Mouse (Mus musculus): ENCODE data around the gene Gm42791. TPM values are rescaled to one million over a fixed set of nuclear protein-coding genes. Genes with fewer than 3 reads are reported as not detected.

Gene Gm42791
- polyA plus RNA-seq (2016; fragmentation: Nextera tagmentation; extraction: Ambion mirVana), result 0.85 TPM in 1 of 2 replicates, not detected in the other

DNA sequence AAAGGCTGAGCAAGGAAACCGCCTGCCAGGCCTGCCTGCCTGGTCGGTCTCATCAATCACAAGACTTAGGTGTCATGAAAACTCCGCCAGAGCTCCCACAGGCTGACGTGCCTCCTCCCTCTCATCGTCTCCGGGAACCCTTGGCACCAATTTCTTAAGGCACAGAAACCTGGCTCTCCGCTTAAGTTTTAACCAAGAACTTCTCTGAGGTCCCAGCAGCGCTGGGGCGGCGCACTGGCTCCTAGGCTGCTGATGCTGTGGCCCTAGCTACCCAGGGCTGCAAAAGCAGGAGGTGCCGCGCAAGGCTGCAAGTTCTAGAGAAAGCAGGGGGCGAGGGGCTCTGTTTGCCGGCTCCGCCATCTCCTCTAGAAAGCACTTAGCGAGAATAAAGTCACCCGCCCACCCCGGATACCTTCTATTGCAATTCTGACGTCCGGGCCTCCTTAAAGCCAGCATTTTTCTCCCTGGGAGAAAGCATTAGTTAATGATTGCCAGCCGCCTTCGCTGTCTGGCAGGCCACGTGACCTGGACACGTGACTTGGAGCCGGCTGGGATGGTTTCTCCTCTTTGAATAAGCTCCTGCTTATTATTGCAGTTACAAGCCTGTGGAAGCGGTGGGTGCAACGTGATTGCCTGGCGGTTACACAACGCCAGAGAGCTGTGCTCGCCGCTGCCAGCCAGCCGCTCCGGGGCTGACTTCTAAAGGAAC is at the start of gene Gm42791:
Gene Gm42791 (minus strand): TSS at position 442 of the 709 bp plus-strand sequence.
- H3K36me3 ChIP-seq, result peaks cover 30% of the 10 kb centered on the region
- H3K4me1 ChIP-seq, result peaks cover 42% of the 10 kb centered on the region
- DNase-seq (ENCODE audit: low spot score), result peak; percentile 95
- peak within 1 kb of the TSS; percentile 56 for H3K4me3 ChIP-seq
- WGBS, result 1% methylated on average over 33 of the region's 33 CpGs
- 0 out of 2 replicates have a peak, but pooled peaks cover 7% of the 10 kb centered on the region for H3K9me3 ChIP-seq (replicated peaks)
- no peaks in the 10 kb centered on the region for H3K27me3 ChIP-seq (ENCODE audit: low read depth, poor library complexity, severe bottlenecking)
- peak within 1 kb of the TSS; percentile 94 for H3K27ac ChIP-seq

DNA sequence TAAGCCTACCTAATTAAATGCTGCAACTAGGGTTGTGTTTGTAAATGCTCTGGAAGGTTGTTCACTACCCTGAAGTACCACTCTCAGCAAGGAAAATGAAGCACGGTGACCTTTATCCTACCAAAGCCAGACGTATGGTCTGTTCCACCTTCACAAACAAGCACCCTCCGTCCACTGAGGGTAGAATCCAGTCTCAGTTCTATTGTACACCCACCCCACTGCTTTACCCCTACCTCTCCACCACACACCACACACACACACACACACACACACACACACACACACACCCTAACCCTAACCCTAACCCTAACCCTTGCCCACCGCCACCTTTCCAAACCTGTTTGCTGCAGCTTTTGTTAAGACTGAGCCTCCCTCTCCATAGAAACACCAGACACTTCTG is 49.1 kb upstream of the Gm42791 start:
- 85% methylated on average over 4 of the region's 4 CpGs for WGBS
- Histone ChIP-seq H3K4me3 (no peak overlapping the region), H3K27ac (no peak overlapping the region), H3K36me3 (peaks cover 50% of the 10 kb centered on the region), H3K4me1 (no peaks in the 10 kb centered on the region), H3K27me3 (ENCODE audit: low read depth, poor library complexity, severe bottlenecking) (no peaks in the 10 kb centered on the region), H3K9me3 (replicated peaks) (no peaks in the 10 kb centered on the region)
- DNase-seq (ENCODE audit: low spot score), result no peak

DNA sequence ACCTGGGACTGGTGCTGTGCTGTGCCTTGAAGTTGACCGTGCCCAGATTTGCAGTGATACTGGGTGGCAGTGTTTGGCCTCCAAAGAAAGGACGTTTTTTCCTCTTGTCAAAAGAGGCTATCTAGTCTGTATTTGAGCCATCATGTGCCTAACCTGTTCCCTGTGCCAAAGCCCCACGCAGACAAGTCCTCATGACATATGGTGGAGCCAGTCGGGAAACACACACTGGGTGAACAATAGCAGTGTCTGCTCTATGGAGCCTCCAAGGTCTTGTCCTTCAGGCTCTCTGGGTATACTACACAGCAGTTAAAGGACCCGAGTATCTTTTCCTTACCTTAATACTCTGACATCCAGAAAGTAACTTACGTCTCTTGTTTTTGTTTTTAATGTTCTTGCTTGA is 48.3 kb upstream of the Gm42791 start:
- Histone ChIP-seq H3K4me3 (no peak overlapping the region), H3K27ac (no peak overlapping the region), H3K36me3 (peaks cover 46% of the 10 kb centered on the region), H3K4me1 (no peaks in the 10 kb centered on the region), H3K27me3 (ENCODE audit: low read depth, poor library complexity, severe bottlenecking) (no peaks in the 10 kb centered on the region), H3K9me3 (replicated peaks) (no peaks in the 10 kb centered on the region)
- DNase-seq (ENCODE audit: low spot score), result no peak
- 88% methylated on average over 6 of the region's 6 CpGs for WGBS

DNA sequence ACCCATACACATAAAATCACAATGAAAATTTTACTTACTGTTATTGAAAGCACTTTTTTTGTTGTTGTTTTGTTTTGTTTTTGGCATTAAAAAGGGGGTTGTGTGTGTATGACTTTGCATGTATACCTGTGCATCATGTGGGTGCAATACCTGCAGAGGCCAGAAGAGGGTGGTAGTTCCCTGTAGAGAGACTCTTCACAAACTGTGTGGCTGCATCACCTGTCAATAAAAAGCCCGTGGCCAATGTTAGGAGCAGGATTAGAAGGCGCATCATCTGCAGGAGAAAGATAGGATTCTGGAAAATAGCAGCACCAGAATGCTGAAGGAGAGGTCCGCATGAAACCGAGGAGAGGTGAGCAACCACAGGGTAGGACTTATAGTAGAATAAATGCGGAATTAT is 44.9 kb upstream of the Gm42791 start:
- Histone ChIP-seq H3K4me3 (no peak overlapping the region), H3K27me3 (ENCODE audit: low read depth, poor library complexity, severe bottlenecking) (no peaks in the 10 kb centered on the region), H3K27ac (no peak overlapping the region), H3K36me3 (peaks cover 21% of the 10 kb centered on the region), H3K9me3 (replicated peaks) (no peaks in the 10 kb centered on the region), H3K4me1 (no peaks in the 10 kb centered on the region)
- 93% methylated on average over 5 of the region's 5 CpGs for WGBS
- no peak for DNase-seq (ENCODE audit: low spot score)

DNA sequence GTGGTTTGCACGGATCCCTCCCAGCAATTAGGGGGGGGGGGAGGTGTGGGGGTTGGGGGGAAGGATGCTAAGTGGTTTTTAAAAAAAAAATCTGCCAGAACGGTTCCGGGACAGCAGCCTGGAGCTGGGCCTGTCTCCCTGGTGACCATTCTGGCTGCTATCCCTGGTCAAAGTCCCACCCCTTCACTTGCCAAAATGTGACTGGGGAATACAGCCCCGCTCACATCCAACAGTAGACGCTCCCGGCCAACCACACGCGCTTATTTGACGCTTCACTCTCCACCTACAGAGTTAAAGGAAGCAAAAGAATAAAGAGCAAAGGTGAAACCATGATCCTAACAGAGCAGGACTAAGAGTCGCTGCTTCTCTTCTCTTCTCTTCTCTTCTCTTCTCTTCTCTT is 42.8 kb upstream of the Gm42791 start:
- H3K27ac ChIP-seq, result no peak overlapping the region
- no peak overlapping the region for H3K4me3 ChIP-seq
- WGBS, result 38% methylated on average over 10 of the region's 10 CpGs
- H3K4me1 ChIP-seq, result peaks cover 5% of the 10 kb centered on the region; the same call in 1 of the 2 replicates
- DNase-seq (ENCODE audit: low spot score), result no peak
- H3K9me3 ChIP-seq (replicated peaks), result no peaks in the 10 kb centered on the region
- no peaks in the 10 kb centered on the region for H3K27me3 ChIP-seq (ENCODE audit: low read depth, poor library complexity, severe bottlenecking)
- peaks cover 14% of the 10 kb centered on the region for H3K36me3 ChIP-seq

DNA sequence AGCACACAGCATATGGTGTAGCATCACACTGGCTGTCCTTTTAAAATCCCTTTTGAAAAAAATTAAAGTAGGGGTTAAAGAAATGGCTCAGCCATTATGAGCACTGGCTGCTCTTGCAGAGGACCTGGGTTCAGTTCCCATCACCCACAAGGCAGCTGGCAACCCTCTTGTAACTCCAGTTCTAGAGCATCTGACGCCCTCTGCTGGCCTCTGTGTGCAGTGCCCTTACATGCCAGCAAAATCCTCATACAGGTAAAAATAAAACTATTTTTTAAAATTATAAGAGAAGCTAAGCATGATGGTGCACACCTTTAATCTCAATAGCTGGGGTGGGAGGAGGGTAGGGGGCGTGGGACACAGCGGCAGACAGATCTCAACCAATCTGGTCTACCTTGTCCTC is 42.0 kb upstream of the Gm42791 start:
- no peak overlapping the region for H3K4me3 ChIP-seq
- no peak for DNase-seq (ENCODE audit: low spot score)
- H3K36me3 ChIP-seq, result peaks cover 11% of the 10 kb centered on the region
- 94% methylated on average over 3 of the region's 3 CpGs for WGBS
- H3K4me1 ChIP-seq, result peaks cover 8% of the 10 kb centered on the region; the same call in 1 of the 2 replicates
- no peaks in the 10 kb centered on the region for H3K27me3 ChIP-seq (ENCODE audit: low read depth, poor library complexity, severe bottlenecking)
- no peaks in the 10 kb centered on the region for H3K9me3 ChIP-seq (replicated peaks)
- no peak overlapping the region for H3K27ac ChIP-seq

DNA sequence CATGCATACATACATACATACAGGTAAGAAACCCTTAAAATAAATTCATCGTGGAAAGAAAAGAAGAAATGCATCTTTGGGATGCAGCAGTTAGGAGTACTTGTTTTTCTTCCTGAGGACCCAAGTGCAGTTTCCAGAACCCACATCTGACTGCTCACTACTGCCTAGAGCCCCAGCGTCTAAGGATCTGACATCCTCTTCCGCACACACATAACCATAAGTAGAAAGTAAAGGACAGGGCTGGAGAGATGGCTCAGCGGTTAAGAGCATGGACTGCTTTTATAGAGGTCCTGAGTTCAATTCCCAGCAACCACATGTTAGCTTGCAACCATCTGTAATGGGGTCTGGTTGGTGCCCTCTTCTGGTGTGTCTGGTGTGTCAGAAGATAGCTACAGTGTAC is 37.5 kb upstream of the Gm42791 start:
- Histone ChIP-seq H3K27ac (no peak overlapping the region), H3K4me1 (peaks cover 45% of the 10 kb centered on the region), H3K36me3 (no peaks in the 10 kb centered on the region), H3K27me3 (ENCODE audit: low read depth, poor library complexity, severe bottlenecking) (no peaks in the 10 kb centered on the region), H3K9me3 (replicated peaks) (no peaks in the 10 kb centered on the region), H3K4me3 (no peak overlapping the region)
- WGBS, result 95% methylated on average over 4 of the region's 4 CpGs
- no peak for DNase-seq (ENCODE audit: low spot score)

DNA sequence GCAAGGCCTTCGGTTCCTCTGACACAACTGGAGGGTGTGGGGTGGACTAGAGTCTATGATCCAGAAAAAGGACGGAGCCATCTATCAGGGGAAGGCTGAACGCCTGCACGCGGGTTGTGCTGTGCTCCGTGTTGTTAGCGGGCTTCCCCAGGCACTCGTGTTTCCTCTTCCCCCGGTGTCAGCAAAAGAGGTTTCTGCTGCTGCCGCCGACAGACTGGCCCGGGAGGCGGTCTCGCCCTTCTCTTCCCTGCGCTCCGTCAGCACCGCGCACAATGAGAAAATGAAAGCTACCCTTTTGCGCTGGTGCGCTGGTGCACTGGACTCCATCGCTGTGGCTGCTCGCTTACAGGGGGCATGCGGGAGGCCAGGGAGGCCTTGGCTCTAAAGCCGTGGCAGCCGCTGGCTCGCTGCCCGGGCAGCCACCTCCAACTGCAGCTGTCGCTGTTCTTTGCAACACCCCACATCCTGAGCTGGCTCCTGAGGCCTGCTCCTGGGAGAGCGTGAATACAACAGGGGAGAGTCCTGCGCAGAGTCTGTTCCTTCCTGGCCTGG is 36.3 kb upstream of the Gm42791 start:
- H3K36me3 ChIP-seq, result no peaks in the 10 kb centered on the region
- DNase-seq (ENCODE audit: low spot score), result peak; percentile 65
- H3K27me3 ChIP-seq (ENCODE audit: low read depth, poor library complexity, severe bottlenecking), result no peaks in the 10 kb centered on the region
- WGBS, result 5% methylated on average over 30 of the region's 30 CpGs
- H3K27ac ChIP-seq, result peak overlapping the region; percentile 92
- peaks cover 45% of the 10 kb centered on the region for H3K4me1 ChIP-seq
- H3K9me3 ChIP-seq (replicated peaks), result no peaks in the 10 kb centered on the region
- peak overlapping the region; percentile 50 for H3K4me3 ChIP-seq

DNA sequence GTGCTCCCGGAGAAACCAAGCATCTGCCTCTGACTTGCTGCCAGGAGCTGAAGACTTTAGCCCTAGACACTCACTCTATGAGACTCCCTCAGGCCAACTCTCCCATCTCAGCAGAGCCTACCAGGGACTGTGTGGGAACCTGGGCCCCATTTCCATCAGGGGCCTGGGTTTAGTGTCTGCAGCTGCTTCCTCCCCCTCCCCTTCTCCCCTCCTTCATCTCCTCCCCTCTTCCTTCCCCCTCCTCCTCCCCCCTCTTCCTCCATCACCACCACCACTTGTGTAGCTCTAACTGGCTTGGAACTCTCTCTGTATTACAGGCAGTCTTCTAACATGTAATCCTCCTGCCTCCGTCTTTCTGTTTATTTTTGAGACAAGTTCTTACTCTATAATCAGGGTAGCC is 35.2 kb upstream of the Gm42791 start:
- H3K27me3 ChIP-seq (ENCODE audit: low read depth, poor library complexity, severe bottlenecking), result no peaks in the 10 kb centered on the region
- H3K27ac ChIP-seq, result peak overlapping the region; percentile 78
- no peak overlapping the region for H3K4me3 ChIP-seq
- DNase-seq (ENCODE audit: low spot score), result no peak
- H3K9me3 ChIP-seq (replicated peaks), result no peaks in the 10 kb centered on the region
- no peaks in the 10 kb centered on the region for H3K36me3 ChIP-seq
- peaks cover 45% of the 10 kb centered on the region for H3K4me1 ChIP-seq
- WGBS, result 49% methylated on average over 2 of the region's 2 CpGs

DNA sequence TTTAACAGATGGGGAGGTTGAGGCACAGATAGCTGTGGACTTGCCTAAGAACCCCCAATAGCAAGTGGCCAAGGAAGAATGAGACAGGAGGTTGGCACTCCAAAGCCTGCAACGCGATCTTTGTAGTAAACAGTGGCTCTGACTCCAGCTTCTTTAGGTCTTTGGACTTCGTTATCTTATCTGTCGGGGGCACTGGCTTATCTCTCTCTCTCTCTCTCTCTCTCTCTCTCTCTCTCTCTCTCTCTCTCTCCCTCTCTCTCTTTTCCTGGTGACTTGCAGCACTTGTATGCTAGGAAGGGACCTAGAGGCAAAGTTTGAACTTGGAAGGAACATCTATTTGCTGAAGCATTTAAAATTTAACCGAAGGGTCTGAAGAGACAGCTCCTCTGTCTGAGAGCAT is 33.4 kb upstream of the Gm42791 start:
- 71% methylated on average over 5 of the region's 5 CpGs for WGBS
- no peak for DNase-seq (ENCODE audit: low spot score)
- Histone ChIP-seq H3K27ac (peak overlapping the region; percentile 5; the same call in 1 of the 2 replicates), H3K4me3 (no peak overlapping the region), H3K4me1 (peaks cover 44% of the 10 kb centered on the region), H3K27me3 (ENCODE audit: low read depth, poor library complexity, severe bottlenecking) (no peaks in the 10 kb centered on the region), H3K9me3 (replicated peaks) (no peaks in the 10 kb centered on the region), H3K36me3 (no peaks in the 10 kb centered on the region)

DNA sequence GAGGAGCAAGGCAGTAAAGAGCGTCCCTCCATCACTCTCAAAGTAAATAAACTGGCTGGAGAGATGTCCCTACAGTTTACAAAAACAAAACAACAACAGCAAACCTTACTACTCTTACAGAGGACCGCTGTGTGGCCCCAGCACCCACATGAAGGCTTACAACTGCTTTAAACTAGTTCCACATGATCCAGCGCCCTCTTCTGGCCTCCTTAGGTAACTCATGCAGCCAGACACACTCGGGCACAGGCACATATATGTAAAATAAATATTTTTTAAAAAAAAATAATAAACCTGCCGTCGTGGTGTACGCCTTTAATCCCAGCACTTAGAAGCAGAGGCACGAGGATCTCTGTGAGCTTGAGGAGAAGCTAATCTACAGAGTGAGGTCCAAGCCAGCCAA is 32.4 kb upstream of the Gm42791 start:
- H3K36me3 ChIP-seq, result no peaks in the 10 kb centered on the region
- 79% methylated on average over 8 of the region's 8 CpGs for WGBS
- no peaks in the 10 kb centered on the region for H3K9me3 ChIP-seq (replicated peaks)

DNA sequence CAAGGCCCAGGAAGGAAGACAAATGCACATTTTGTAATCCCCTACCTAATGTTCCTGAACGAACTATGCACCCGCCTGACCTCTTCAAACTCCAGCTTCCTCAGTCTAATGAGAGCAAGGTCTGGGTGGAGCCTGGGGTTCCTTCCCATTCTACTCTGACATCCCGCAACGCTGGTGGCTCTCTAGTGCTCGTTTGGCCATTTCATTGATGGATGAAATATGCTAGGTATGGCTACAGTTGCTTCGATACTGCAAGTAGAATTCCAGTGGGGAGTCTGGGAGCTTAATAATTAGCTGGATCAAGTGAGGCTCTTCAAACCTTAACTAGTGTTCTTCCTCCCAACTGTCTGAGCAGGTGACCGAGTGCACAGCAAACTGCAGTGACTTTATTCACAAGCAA is 26.2 kb upstream of the Gm42791 start:
- 63% methylated on average over 7 of the region's 7 CpGs for WGBS
- Histone ChIP-seq H3K36me3 (no peaks in the 10 kb centered on the region), H3K27ac (no peak overlapping the region), H3K4me3 (no peak overlapping the region), H3K9me3 (replicated peaks) (no peaks in the 10 kb centered on the region), H3K4me1 (peaks cover 13% of the 10 kb centered on the region), H3K27me3 (ENCODE audit: low read depth, poor library complexity, severe bottlenecking) (no peaks in the 10 kb centered on the region)
- DNase-seq (ENCODE audit: low spot score), result no peak

More for the DNA sequence above, 32.4 kb upstream of the Gm42791 start:
- no peak for DNase-seq (ENCODE audit: low spot score)
- no peak overlapping the region for H3K4me3 ChIP-seq
- H3K27me3 ChIP-seq (ENCODE audit: low read depth, poor library complexity, severe bottlenecking), result no peaks in the 10 kb centered on the region
- H3K4me1 ChIP-seq, result peaks cover 40% of the 10 kb centered on the region
- no peak overlapping the region for H3K27ac ChIP-seq

DNA sequence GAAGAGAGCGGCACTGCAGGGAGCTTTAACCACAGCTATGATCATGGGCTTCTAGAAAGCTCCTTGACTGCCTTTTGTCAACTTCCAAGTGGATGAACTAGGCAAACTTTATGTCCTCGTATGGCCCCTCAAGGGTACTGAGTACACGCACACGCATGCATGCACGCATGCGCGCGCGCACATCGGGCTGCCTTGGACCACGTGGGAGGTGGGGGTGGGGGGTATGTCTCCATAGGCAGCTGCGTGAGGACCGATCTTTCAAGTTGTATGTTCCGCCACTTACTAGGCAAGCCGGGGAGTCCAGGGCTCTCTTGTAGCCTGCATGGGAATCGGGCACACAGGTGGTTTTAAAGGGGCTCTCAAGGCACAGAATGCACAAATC is 25.7 kb upstream of the Gm42791 start:
- H3K4me1 ChIP-seq, result peaks cover 17% of the 10 kb centered on the region
- no peaks in the 10 kb centered on the region for H3K36me3 ChIP-seq
- H3K9me3 ChIP-seq (replicated peaks), result no peaks in the 10 kb centered on the region
- DNase-seq (ENCODE audit: low spot score), result no peak
- WGBS, result 77% methylated on average over 16 of the region's 16 CpGs
- H3K27ac ChIP-seq, result no peak overlapping the region; the same call in 1 of the 2 replicates
- no peaks in the 10 kb centered on the region for H3K27me3 ChIP-seq (ENCODE audit: low read depth, poor library complexity, severe bottlenecking)
- no peak overlapping the region for H3K4me3 ChIP-seq
